Mouse (Mus musculus) CH12.LX (cell line): Measurements from ENCODE around the gene Nfx1. TPM values are rescaled to one million over a fixed set of nuclear protein-coding genes. Genes with fewer than 3 reads are reported as not detected.
A peak's percentile ranks its signal among the peaks of the same experiment; 100 is the strongest.

Experiments used
- DNase-seq: peaks from one replicate; pipeline ENCODE4 v3.0.0-alpha.2; 2013; ENCODE audit errors: extremely low read depth
- H3K27ac ChIP-seq: 2 replicates; pipeline ENCODE4 v1.5.1; 2012; ENCODE audit warnings: low read depth, mild to moderate bottlenecking, control low read depth, moderate library complexity; ENCODE audit not compliant: insufficient read depth
- H3K27me3 ChIP-seq: replicated peaks from 2 replicates; pipeline ENCODE3; 2012; ENCODE audit warnings: inconsistent platforms
- H3K36me3 ChIP-seq, 2 experiments: replicated peaks in 1 of 2; 2 replicates each; pipeline versions ENCODE3 to v1.6.1; 2012; ENCODE audit warnings: inconsistent platforms in 1 of 2, low read length in 1 of 2, mild to moderate bottlenecking in 1 of 2, mixed read lengths in 1 of 2, moderate library complexity in 1 of 2; ENCODE audit not compliant: control insufficient read depth in 1 of 2, insufficient read depth in 1 of 2
- H3K4me1 ChIP-seq, 2 experiments: 2 replicates each; pipeline ENCODE4 v1.6.1; 2012; ENCODE audit warnings: inconsistent platforms in 1 of 2, moderate library complexity in 1 of 2; ENCODE audit not compliant: insufficient read depth in 2 of 2, control insufficient read depth in 1 of 2
- H3K4me2 ChIP-seq: 2 replicates; pipeline ENCODE4 v1.6.1; 2012; ENCODE audit warnings: low read depth, mild to moderate bottlenecking, control low read depth; ENCODE audit not compliant: poor library complexity, insufficient read depth, severe bottlenecking
- H3K4me3 ChIP-seq, 3 experiments: fragments of 150-350 bp in 1 of 3; sonication (generic) in 1 of 3; replicated peaks in 1 of 3; 2 replicates each; pipeline versions ENCODE3 to v1.5.1; 2011 to 2012; ENCODE audit warnings: low read depth in 2 of 3, low read length in 2 of 3, mild to moderate bottlenecking in 2 of 3, moderate library complexity in 2 of 3, control low read depth in 1 of 3, improper control_type of control experiment in 1 of 3, inconsistent platforms in 1 of 3, mixed read lengths in 1 of 3; ENCODE audit not compliant: poor library complexity in 1 of 3
- H3K79me2 ChIP-seq: replicated peaks from 2 replicates; pipeline ENCODE4 v1.6.1; 2012; ENCODE audit warnings: mild to moderate bottlenecking, moderate library complexity; ENCODE audit not compliant: control insufficient read depth, poor library complexity, insufficient read depth, severe bottlenecking; ENCODE audit errors: extremely low read depth
- H3K9ac ChIP-seq: 2 replicates; pipeline ENCODE4 v1.6.1; 2012; ENCODE audit warnings: low read depth, mild to moderate bottlenecking, control low read depth, moderate library complexity; ENCODE audit not compliant: insufficient read depth
- H3K9me3 ChIP-seq: replicated peaks from 2 replicates; pipeline ENCODE3; 2012; ENCODE audit warnings: low read length, inconsistent platforms, mixed read lengths
- BHLHE40 ChIP-seq: IDR thresholded peaks from 2 replicates; pipeline ENCODE4 v1.6.1; 2011; ENCODE audit warnings: mild to moderate bottlenecking, low read depth, low read length, improper control_type of control experiment
- CHD2 ChIP-seq: IDR thresholded peaks from 2 replicates; pipeline ENCODE4 v1.6.1; 2011; ENCODE audit warnings: low read length, improper control_type of control experiment
- CTCF ChIP-seq, 2 experiments: IDR thresholded peaks in 1 of 2; conservative IDR thresholded peaks in 1 of 2; 2 replicates each; pipeline ENCODE4 v1.5.1; 2011 to 2012; ENCODE audit warnings: low read depth in 2 of 2, low read length in 2 of 2, improper control_type of control experiment in 1 of 2, inconsistent platforms in 1 of 2, mild to moderate bottlenecking in 1 of 2, moderate library complexity in 1 of 2
- E2F4 ChIP-seq: IDR thresholded peaks from 2 replicates; pipeline ENCODE4 v1.6.1; 2011; ENCODE audit warnings: low read depth, low read length, improper control_type of control experiment; ENCODE audit not compliant: insufficient replicate concordance
- EP300 ChIP-seq: IDR thresholded peaks from 2 replicates; pipeline ENCODE4 v1.6.1; 2011; ENCODE audit warnings: low read length, improper control_type of control experiment
- ETS1 ChIP-seq: conservative IDR thresholded peaks from 2 replicates; pipeline ENCODE4 v1.6.1; 2012; ENCODE audit warnings: low read depth, mild to moderate bottlenecking, inconsistent platforms, low read length, improper control_type of control experiment, moderate library complexity
- HCFC1 ChIP-seq: IDR thresholded peaks from 2 replicates; pipeline ENCODE4 v1.6.1; 2012; ENCODE audit warnings: low read depth, mild to moderate bottlenecking, inconsistent platforms, low read length, improper control_type of control experiment
- IRF4 ChIP-seq: IDR thresholded peaks from 2 replicates; pipeline ENCODE4 v1.6.1; 2014; ENCODE audit warnings: low read depth, mild to moderate bottlenecking, inconsistent platforms, low read length, improper control_type of control experiment
- JUN ChIP-seq: IDR thresholded peaks from 2 replicates; pipeline ENCODE4 v1.6.1; 2011; ENCODE audit warnings: low read depth, mild to moderate bottlenecking, low read length, improper control_type of control experiment, moderate library complexity; ENCODE audit not compliant: insufficient read depth
- JUND ChIP-seq: conservative IDR thresholded peaks from 2 replicates; pipeline ENCODE4 v1.6.1; 2011; ENCODE audit warnings: low read depth, low read length, improper control_type of control experiment
- KAT2A ChIP-seq: IDR thresholded peaks from 2 replicates; pipeline ENCODE4 v1.6.1; 2012; ENCODE audit warnings: low read length, improper control_type of control experiment, inconsistent platforms; ENCODE audit not compliant: insufficient replicate concordance
- MAX ChIP-seq: IDR thresholded peaks from 2 replicates; pipeline ENCODE4 v1.6.1; 2011; ENCODE audit warnings: low read length, improper control_type of control experiment
- MAZ ChIP-seq: IDR thresholded peaks from 2 replicates; pipeline ENCODE4 v1.6.1; 2012; ENCODE audit warnings: low read depth, mild to moderate bottlenecking, inconsistent platforms, low read length, improper control_type of control experiment, moderate library complexity
- MEF2A ChIP-seq: IDR thresholded peaks from 2 replicates; pipeline ENCODE4 v1.6.1; 2014; ENCODE audit warnings: low read depth, mild to moderate bottlenecking, inconsistent platforms, low read length, improper control_type of control experiment, borderline replicate concordance
- MXI1 ChIP-seq: IDR thresholded peaks from 2 replicates; pipeline ENCODE4 v1.6.1; 2011; ENCODE audit warnings: mild to moderate bottlenecking, low read depth, low read length, improper control_type of control experiment
- MYC ChIP-seq: IDR thresholded peaks from 2 replicates; pipeline ENCODE4 v1.6.1; 2011; ENCODE audit warnings: low read depth, mild to moderate bottlenecking, improper control_type of control experiment, low read length
- NRF1 ChIP-seq: IDR thresholded peaks from 2 replicates; pipeline ENCODE4 v1.6.1; 2014; ENCODE audit warnings: low read depth, mild to moderate bottlenecking, inconsistent platforms, low read length, improper control_type of control experiment, moderate library complexity
- PAX5 ChIP-seq: IDR thresholded peaks from 2 replicates; pipeline ENCODE4 v1.6.1; 2012; ENCODE audit warnings: low read length, inconsistent platforms, mixed read lengths
- POLR2A ChIP-seq: IDR thresholded peaks from 2 replicates; pipeline ENCODE4 v1.6.1; 2011; ENCODE audit warnings: low read depth, mild to moderate bottlenecking, improper control_type of control experiment, low read length
- POLR2AphosphoS2 ChIP-seq: IDR thresholded peaks from 2 replicates; pipeline ENCODE4 v1.6.1; 2011; ENCODE audit warnings: low read depth, low read length, improper control_type of control experiment
- RCOR1 ChIP-seq: conservative IDR thresholded peaks from 2 replicates; pipeline ENCODE4 v1.6.1; 2012; ENCODE audit warnings: low read depth, mild to moderate bottlenecking, inconsistent platforms, low read length, improper control_type of control experiment
- SIN3A ChIP-seq: IDR thresholded peaks from 2 replicates; pipeline ENCODE4 v1.6.1; 2012; ENCODE audit warnings: low read length, improper control_type of control experiment, inconsistent platforms
- SMC3 ChIP-seq: IDR thresholded peaks from 2 replicates; pipeline ENCODE4 v1.6.1; 2011; ENCODE audit warnings: low read depth, low read length, improper control_type of control experiment
- TBP ChIP-seq: conservative IDR thresholded peaks from 2 replicates; pipeline ENCODE4 v1.6.1; 2011; ENCODE audit warnings: low read depth, low read length, improper control_type of control experiment
- UBTF ChIP-seq: IDR thresholded peaks from 2 replicates; pipeline ENCODE4 v1.6.1; 2012; ENCODE audit warnings: low read depth, mild to moderate bottlenecking, inconsistent platforms, low read length, improper control_type of control experiment, moderate library complexity
- USF2 ChIP-seq: conservative IDR thresholded peaks from 2 replicates; pipeline ENCODE4 v1.6.1; 2011; ENCODE audit warnings: low read depth, low read length, improper control_type of control experiment
- ZC3H11A ChIP-seq: IDR thresholded peaks from 2 replicates; pipeline ENCODE4 v1.6.1; 2012; ENCODE audit warnings: low read depth, mild to moderate bottlenecking, inconsistent platforms, low read length, improper control_type of control experiment
- ZKSCAN1 ChIP-seq: IDR thresholded peaks from 2 replicates; pipeline ENCODE4 v1.6.1; 2012; ENCODE audit warnings: low read depth, inconsistent platforms, low read length, improper control_type of control experiment, borderline replicate concordance
- ZMIZ1 ChIP-seq: IDR thresholded peaks from 2 replicates; pipeline ENCODE4 v1.6.1; 2012; ENCODE audit warnings: low read depth, mild to moderate bottlenecking, inconsistent platforms, low read length, improper control_type of control experiment
- ZNF384 ChIP-seq: IDR thresholded peaks from 2 replicates; pipeline ENCODE4 v1.6.1; 2012; ENCODE audit warnings: low read depth, low read length, improper control_type of control experiment, inconsistent platforms
- dilution Hi-C: fragments of 300-500 bp; cut with MboI; formaldehyde crosslinking; loops from 2 replicates; pipeline ENCODE4 v1.14.3; 2020; ENCODE audit warnings: low sequenced_read_pairs; ENCODE audit not compliant: extremely low pct_unique_long_range_greater_than_20kb, extremely low pct_ligation_motif_present
- in situ Hi-C: fragments of 300-500 bp; cut with MboI; formaldehyde crosslinking; loops from 3 replicates; pipeline ENCODE4 v1.14.3; 2019; ENCODE audit warnings: low sequenced_read_pairs, low pct_ligation_motif_present, low pct_unique_long_range_greater_than_20kb, mixed read lengths
- polyA plus RNA-seq: library from polyadenylated mRNA; unstranded; fragments of >175 nt; gene quantifications from 2 replicates; pipeline ENCODE4 v1.2.1, GENCODE M21; 2012; ENCODE audit warnings: low read depth; ENCODE audit not compliant: insufficient read length
- total RNA-seq, 2 experiments: library from RNA; depleted of rRNA; stranded (reverse); fragments of 300-350 nt in 1 of 2; fragments of >200 nt in 1 of 2; gene quantifications; 2 replicates each; pipeline ENCODE4 v1.2.3; 2012 to 2014

Gene Nfx1
- total and polyA plus RNA-seq, 3 experiments = 55.5 to 89.8 (median 70.5) TPM

DNA sequence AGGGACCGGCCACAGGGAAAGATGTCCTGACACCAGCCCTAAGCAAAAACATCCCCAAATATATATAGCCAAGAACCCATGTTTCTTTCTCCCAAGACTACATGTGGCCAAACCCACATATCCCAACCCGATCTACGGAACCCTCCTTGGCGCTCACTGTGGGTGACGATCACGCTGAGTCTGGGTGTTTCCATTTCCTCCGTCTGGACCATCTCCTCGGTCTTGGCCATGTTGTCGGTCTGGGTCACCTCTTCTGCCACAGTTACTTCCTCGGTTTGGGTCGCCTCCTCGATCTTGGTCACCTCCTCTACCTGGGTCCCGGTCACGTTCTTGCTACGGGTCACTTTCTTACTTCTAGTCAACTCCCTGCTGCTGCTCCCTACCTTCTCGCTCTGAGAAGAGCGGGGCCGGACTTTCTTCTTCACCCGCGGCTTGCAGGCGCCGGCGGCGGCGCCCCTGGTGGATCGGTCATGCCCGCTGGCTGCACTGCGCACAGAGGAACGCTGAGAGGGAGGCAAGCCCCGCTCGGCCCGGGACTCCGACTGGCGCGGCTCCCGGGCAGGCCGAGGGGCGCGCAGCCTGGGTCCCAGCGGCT lies 23.0 kb upstream of the Nfx1 start:
- TF ChIP-seq ZMIZ1 (no peak), SMC3 (no peak), UBTF (no peak), JUND (no peak), POLR2A (no peak), USF2 (no peak), MAX (peak; percentile 28; the same call in 1 of the 2 replicates), MXI1 (no peak; the same call in none of the 2 replicates), ZC3H11A (no peak), SIN3A (peak; percentile 37; the same call in 1 of the 2 replicates), E2F4 (no peak), MEF2A (no peak), EP300 (no peak), MYC (0 out of 2 replicates have a peak, but pooled peaks have one; percentile 30), BHLHE40 (no peak), ZKSCAN1 (no peak), JUN (no peak), CHD2 (no peak), RCOR1 (no peak), KAT2A (no peak), MAZ (no peak)
- peaks cover 9 to 35% of the 10 kb centered on the region in 2 experiments; a peak in 3 of 4 replicates for H3K4me1 ChIP-seq

DNA sequence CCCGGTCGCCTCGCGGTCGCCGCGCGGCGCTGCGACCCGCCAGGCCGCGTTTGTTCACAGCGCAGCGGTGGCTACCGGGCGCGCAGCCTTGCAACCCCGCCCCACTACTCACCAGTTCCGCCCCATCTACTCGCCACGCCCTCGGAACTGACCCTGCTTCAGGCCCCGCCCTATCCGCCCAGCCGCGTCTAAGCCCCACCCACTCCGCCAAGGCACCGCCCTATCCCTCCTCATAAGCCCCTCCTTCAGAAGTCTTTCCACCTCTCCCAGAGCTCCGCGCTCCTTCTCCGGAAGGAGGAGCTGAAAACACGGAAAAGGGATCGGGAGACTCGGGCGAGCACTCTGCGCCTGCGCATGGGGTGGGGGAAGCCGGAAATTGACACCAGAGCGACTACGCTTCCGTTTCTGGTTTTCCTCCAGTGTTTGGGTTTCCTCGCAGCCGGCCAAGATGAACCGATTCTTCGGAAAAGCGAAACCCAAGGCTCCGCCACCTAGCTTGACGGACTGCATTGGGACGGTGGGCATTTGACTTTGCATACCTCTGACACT lies 22.5 kb upstream of the Nfx1 start, which contains the start of the genes Bag1 and Chmp5:
TSS of gene Bag1 (minus strand) at position 135 of the 549 bp plus-strand sequence.
TSS of gene Chmp5 (plus strand) at position 248 of the 549 bp plus-strand sequence.
- DNase-seq = peak; percentile 98
- dilution Hi-C loops = no loop called here
- in situ Hi-C loops = no loop called here
- Histone ChIP-seq H3K4me2 (peak within 1 kb of the TSS; percentile 96), H3K4me1 (peaks cover 9 to 35% of the 10 kb centered on the region in 2 experiments; a peak in 3 of 4 replicates), H3K4me3 (peak within 1 kb of the TSS; percentile 89 to 97 (median 95)), H3K79me2 (peaks cover 28% of the 10 kb centered on the region), H3K27ac (peak within 1 kb of the TSS; percentile 49), H3K9ac (peak within 1 kb of the TSS; percentile 94), H3K9me3 (no peaks in the 10 kb centered on the region), H3K27me3 (no peaks in the 10 kb centered on the region), H3K36me3 (peaks cover 20 to 64% of the 10 kb centered on the region in 2 experiments)
- peak; percentile 69; the same call in 1 of the 2 replicates for TF ChIP-seq RCOR1
- TF ChIP-seq CHD2 = peak; percentile 66
- no peak for TF ChIP-seq JUND
- TF ChIP-seq ZC3H11A = no peak
- peak; percentile 99 for TF ChIP-seq NRF1
- TF ChIP-seq E2F4 = no peak
- no peak for TF ChIP-seq CTCF (conservative IDR thresholded peaks at IDR 0.05 in 1 of 2, IDR thresholded peaks at IDR 0.05 in 1 of 2; ENCODE audit: low read depth in 2 of 2, low read length in 2 of 2)
- peak; percentile 46; the same call in 1 of the 2 replicates for TF ChIP-seq TBP
- TF ChIP-seq POLR2A = peak; percentile 84
- TF ChIP-seq IRF4 = peak; percentile 79
- peak; percentile 98 for TF ChIP-seq MAZ
- TF ChIP-seq KAT2A = peak; percentile 80; the same call in 1 of the 2 replicates
- TF ChIP-seq HCFC1 = peak; percentile 85
- peak; percentile 64 for TF ChIP-seq ZMIZ1
- TF ChIP-seq ZNF384 = peak; percentile 16; the same call in 1 of the 2 replicates
- no peak for TF ChIP-seq EP300
- TF ChIP-seq SIN3A = peak; percentile 94
- TF ChIP-seq ETS1 = peak; percentile 64
- no peak for TF ChIP-seq POLR2AphosphoS2
- TF ChIP-seq PAX5 = no peak

More for the DNA sequence above, 23.0 kb upstream of the Nfx1 start:
- dilution Hi-C loops (no loop called here), in situ Hi-C loops (no loop called here)
- peak overlapping the region; percentile 89 to 97 (median 95) for H3K4me3 ChIP-seq
- H3K79me2 ChIP-seq = peaks cover 28% of the 10 kb centered on the region
- peaks cover 18 to 64% of the 10 kb centered on the region in 2 experiments for H3K36me3 ChIP-seq
- H3K27ac ChIP-seq = peak overlapping the region; percentile 49
- H3K27me3 ChIP-seq = no peaks in the 10 kb centered on the region
- peak overlapping the region; percentile 79 for H3K4me2 ChIP-seq
- DNase-seq = peak; percentile 47
- no peaks in the 10 kb centered on the region for H3K9me3 ChIP-seq
- peak overlapping the region; percentile 94 for H3K9ac ChIP-seq
